Mouse (Mus musculus) embryonic fibroblast, embryonic 13.5 days (primary cell): ENCODE results near the gene Ppp1r14a. TPM values are rescaled to one million over a fixed set of nuclear protein-coding genes. Genes with fewer than 3 reads are reported as not detected.

Experiments used
- H3K27ac ChIP-seq: 2 replicates; pipeline ENCODE4 v1.5.1; 2012; ENCODE audit warnings: low read length, control low read depth, inconsistent platforms; ENCODE audit not compliant: insufficient read depth
- H3K4me1 ChIP-seq: 2 replicates; pipeline ENCODE4 v1.6.1; 2011; ENCODE audit warnings: low read length; ENCODE audit not compliant: control insufficient read depth, insufficient read depth
- H3K4me3 ChIP-seq: 2 replicates; pipeline ENCODE4 v1.5.1; 2011; ENCODE audit warnings: mild to moderate bottlenecking, control low read depth, low read length; ENCODE audit not compliant: insufficient read depth
- CTCF ChIP-seq: IDR thresholded peaks from 2 replicates; pipeline ENCODE4 v1.5.1; 2011; ENCODE audit warnings: mild to moderate bottlenecking, control low read depth, low read length, moderate library complexity, borderline replicate concordance; ENCODE audit not compliant: insufficient read depth
- POLR2A ChIP-seq: IDR thresholded peaks from 2 replicates; pipeline ENCODE4 v1.6.1; 2011; ENCODE audit warnings: low read depth, mild to moderate bottlenecking, control low read depth, low read length, moderate library complexity
- polyA plus RNA-seq: library from polyadenylated mRNA; stranded (reverse); fragments of >200 nt; gene quantifications from 2 replicates; pipeline ENCODE4 v1.2.4, GENCODE M21; 2011; ENCODE audit warnings: low read depth; ENCODE audit not compliant: missing spikeins, insufficient read length

Gene Ppp1r14a
- polyA plus RNA-seq, 1 experiment: 8.2 TPM

GRCm38 (mm10) chr7:29255875-29256274 lies 33.2 kb upstream of the Ppp1r14a start:
- H3K27ac ChIP-seq: no peak overlapping the region
- TF ChIP-seq CTCF: no peak
- TF ChIP-seq POLR2A: no peak
- H3K4me1 ChIP-seq: 0 out of 2 replicates have a peak, but pooled peaks cover 3% of the 10 kb centered on the region
- H3K4me3 ChIP-seq: no peak overlapping the region

GRCm38 (mm10) chr7:29257368-29257767 lies 31.7 kb upstream of the Ppp1r14a start:
- Histone ChIP-seq H3K27ac (no peak overlapping the region), H3K4me1 (0 out of 2 replicates have a peak, but pooled peaks cover 3% of the 10 kb centered on the region), H3K4me3 (no peak overlapping the region)
- TF ChIP-seq POLR2A (no peak), CTCF (no peak)

- H3K4me1 ChIP-seq: 0 out of 2 replicates have a peak, but pooled peaks cover 3% of the 10 kb centered on the region
- H3K4me3 ChIP-seq: no peak overlapping the region
- no peak for TF ChIP-seq POLR2A
- no peak for TF ChIP-seq CTCF
- H3K27ac ChIP-seq: no peak overlapping the region
Measured at GRCm38 (mm10) chr7:29259781-29260730, 29.1 kb upstream of the Ppp1r14a start.

- TF ChIP-seq POLR2A: no peak
- no peak for TF ChIP-seq CTCF
- no peak overlapping the region for H3K27ac ChIP-seq
- H3K4me1 ChIP-seq: 0 out of 2 replicates have a peak, but pooled peaks cover 1% of the 10 kb centered on the region
- H3K4me3 ChIP-seq: no peak overlapping the region
Measured at GRCm38 (mm10) chr7:29262151-29262550, 27.0 kb upstream of the Ppp1r14a start.

GRCm38 (mm10) chr7:29263831-29264230 lies 25.3 kb upstream of the Ppp1r14a start:
- Histone ChIP-seq H3K4me3 (no peak overlapping the region), H3K27ac (no peak overlapping the region), H3K4me1 (no peaks in the 10 kb centered on the region)
- no peak for TF ChIP-seq CTCF
- no peak for TF ChIP-seq POLR2A

- no peaks in the 10 kb centered on the region for H3K4me1 ChIP-seq
- H3K4me3 ChIP-seq: no peak overlapping the region
- TF ChIP-seq CTCF (no peak), POLR2A (no peak)
- H3K27ac ChIP-seq: no peak overlapping the region
Measured at GRCm38 (mm10) chr7:29265636-29266035, 23.5 kb upstream of the Ppp1r14a start.

- Histone ChIP-seq H3K27ac (no peak overlapping the region), H3K4me3 (no peak overlapping the region), H3K4me1 (no peaks in the 10 kb centered on the region; the same call in 1 of the 2 replicates)
- no peak for TF ChIP-seq POLR2A
- no peak for TF ChIP-seq CTCF
Measured at GRCm38 (mm10) chr7:29266931-29267330, 22.2 kb upstream of the Ppp1r14a start.

GRCm38 (mm10) chr7:29270445-29270844 lies 18.7 kb upstream of the Ppp1r14a start:
- TF ChIP-seq CTCF: no peak
- TF ChIP-seq POLR2A: no peak
- H3K4me3 ChIP-seq: no peak overlapping the region
- H3K4me1 ChIP-seq: no peaks in the 10 kb centered on the region; the same call in 1 of the 2 replicates
- no peak overlapping the region for H3K27ac ChIP-seq

GRCm38 (mm10) chr7:29271687-29272465 lies 17.2 kb upstream of the Ppp1r14a start:
- Histone ChIP-seq H3K27ac (peak overlapping the region; percentile 76), H3K4me1 (no peaks in the 10 kb centered on the region; the same call in 1 of the 2 replicates), H3K4me3 (no peak overlapping the region)
- TF ChIP-seq CTCF: no peak
- TF ChIP-seq POLR2A: no peak

- Histone ChIP-seq H3K4me3 (no peak overlapping the region), H3K4me1 (no peaks in the 10 kb centered on the region; the same call in 1 of the 2 replicates), H3K27ac (peak overlapping the region; percentile 35; the same call in 1 of the 2 replicates)
- TF ChIP-seq POLR2A (no peak), CTCF (no peak)
Measured at GRCm38 (mm10) chr7:29276715-29277114, 12.4 kb upstream of the Ppp1r14a start.
